Mouse (Mus musculus) mouse embryonic stem cell (cell line): Measurements from ENCODE around the gene B3gnt9.
"Not testable (repeated sequence)": the region's sequence is repeated elsewhere in the genome, so short reads cannot be mapped to it uniquely, and the experiment has no call there.

Experiments used
- in situ Hi-C, 2 experiments: fragments of 300-500 bp; cut with MboI; formaldehyde crosslinking; loops; 1 replicate in 1 of 2; 3 replicates in 1 of 2; pipeline ENCODE4 v1.14.3; 2019 to 2020; ENCODE audit warnings: low sequenced_read_pairs in 2 of 2, low pct_unique_long_range_greater_than_20kb in 1 of 2, mixed read lengths in 1 of 2; ENCODE audit not compliant: unreplicated experiment in 1 of 2

The B3gnt9 gene

GRCm38 (mm10) chr8:105233126-105233935, 21.6 kb downstream of the B3gnt9 start:
- in situ Hi-C loops: no loop called here

GRCm38 (mm10) chr8:105232321-105232693, 22.6 kb downstream of the B3gnt9 start:
- in situ Hi-C loops: not testable (repeated sequence)

- in situ Hi-C loops: no loop called here
Observed at GRCm38 (mm10) chr8:105231503-105232320, 23.2 kb downstream of the B3gnt9 start.

GRCm38 (mm10) chr8:105225917-105226316, 29.0 kb downstream of the B3gnt9 start:
- in situ Hi-C loops: no loop called here

- in situ Hi-C loops: no loop called here
Observed at GRCm38 (mm10) chr8:105225272-105225593, 29.7 kb downstream of the B3gnt9 start.

GRCm38 (mm10) chr8:105224413-105225271, 30.3 kb downstream of the B3gnt9 start, which contains the start of gene D230025D16Rik:
Gene D230025D16Rik, plus strand, starts transcription at chr8:105225145.
- in situ Hi-C loops: no loop called here

GRCm38 (mm10) chr8:105223850-105224249, 31.1 kb downstream of the B3gnt9 start:
- in situ Hi-C loops: no loop called here

- in situ Hi-C loops: no loop called here
Observed at GRCm38 (mm10) chr8:105217926-105218522, 36.9 kb downstream of the B3gnt9 start.

GRCm38 (mm10) chr8:105214104-105214503, 40.8 kb downstream of the B3gnt9 start:
- in situ Hi-C loops: no loop called here

- in situ Hi-C loops: no loop called here
Observed at GRCm38 (mm10) chr8:105209153-105210110, 45.5 kb downstream of the B3gnt9 start.

- in situ Hi-C loops: no loop called here
Observed at GRCm38 (mm10) chr8:105207675-105208273, 47.2 kb downstream of the B3gnt9 start.

- in situ Hi-C loops: no loop called here
Observed at GRCm38 (mm10) chr8:105206766-105207275, 48.1 kb downstream of the B3gnt9 start.

GRCm38 (mm10) chr8:105205748-105206147, 49.2 kb downstream of the B3gnt9 start:
- in situ Hi-C loops: no loop called here
